Mouse (Mus musculus): ENCODE data around the gene Atf4.

GRCm38 (mm10) chr15:80215716-80216479 is 39.1 kb upstream of the Atf4 start:
- TF ChIP-seq CTCF (IDR thresholded peaks at IDR 0.05; ENCODE audit: low read depth, low read length) (no peak), TAL1 (conservative IDR thresholded peaks at IDR 0.05; ENCODE audit: low read depth, low read length) (no peak), GATA1 (IDR thresholded peaks at IDR 0.05; ENCODE audit: borderline replicate concordance, low read length) (no peak), POLR2AphosphoS5 (IDR thresholded peaks at IDR 0.05; ENCODE audit: insufficient replicate concordance, low read depth, low read length) (no peak), GATA2 (IDR thresholded peaks at IDR 0.05; ENCODE audit: borderline replicate concordance, low read depth, low read length) (no peak)

Measured in G1E (cell line).